Mouse (Mus musculus): ENCODE measurements around the gene Gdf1. TPM values are rescaled to one million over a fixed set of nuclear protein-coding genes. Genes with fewer than 3 reads are reported as not detected.

The Gdf1 gene
- not detected for total RNA-seq (2023)

GRCm38 (mm10) chr8:70329124-70329834, at the start of gene Gdf1:
Gene Gdf1 (plus strand): TSS chr8:70329817.

GRCm38 (mm10) chr8:70282603-70283135, 46.9 kb upstream of the Gdf1 start, which contains the start of gene Homer3:
Gene Homer3 (plus strand): TSS chr8:70282827.

GRCm38 (mm10) chr8:70302358-70302890, 27.2 kb upstream of the Gdf1 start, which contains the start of the genes Ddx49 and Cope:
Gene Ddx49 (minus strand): TSS chr8:70302489.
Gene Cope (plus strand): TSS chr8:70302518.

GRCm38 (mm10) chr8:70315624-70316510, 13.8 kb upstream of the Gdf1 start, which contains the start of gene Cers1:
Gene Cers1 (plus strand): TSS chr8:70315775.

DNA sequence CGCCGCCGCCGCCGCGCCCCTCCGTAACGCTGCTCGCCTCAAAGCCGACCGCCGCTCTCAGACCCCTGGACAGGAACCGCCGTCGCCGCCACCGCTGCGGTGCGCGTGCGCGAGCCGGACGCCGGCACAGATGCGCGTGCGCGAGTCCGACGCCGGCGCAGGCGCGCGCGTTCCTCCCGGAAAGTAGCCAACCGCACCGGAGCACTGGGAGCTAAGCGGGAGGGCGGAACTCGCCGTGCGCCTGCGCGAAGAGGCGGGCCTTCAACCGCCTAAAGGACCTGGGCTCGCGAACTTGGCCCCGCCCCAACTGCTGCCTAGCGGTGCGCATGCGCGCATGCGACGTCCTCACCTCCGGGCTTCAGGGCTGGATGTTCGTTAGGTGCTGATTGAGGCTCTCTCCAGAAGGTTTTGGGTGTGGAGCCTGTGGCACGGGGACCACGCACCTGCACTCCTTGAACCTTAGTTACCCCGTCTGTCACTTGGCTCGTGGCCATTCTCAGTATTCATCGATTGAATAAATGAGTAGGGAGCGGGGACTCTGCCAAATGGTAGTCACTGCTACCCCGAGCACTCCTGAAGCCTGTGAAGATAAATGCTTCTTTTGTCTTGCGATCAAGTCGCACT, 23.7 kb downstream of the Gdf1 start, which contains the start of gene Upf1:
TSS of gene Upf1 (minus strand) at position 85 of the 624 bp plus-strand sequence.

GRCm38 (mm10) chr8:70373397-70374317, 44.0 kb downstream of the Gdf1 start, which contains the start of gene Comp:
Gene Comp (plus strand): TSS chr8:70373558.

Other genes starting within 250 kb of the Gdf1 start
- under 1 TPM in 1 of 2 experiments, not detected in 1; 0.15 TPM for gene Hapln4, start 246.4 kb upstream of the Gdf1 start, total RNA-seq (2023)
- gene Ncan, start 208.9 kb upstream of the Gdf1 start, total RNA-seq (2023) = not detected
- 10 to 100 TPM; 35.6 to 41.8 TPM for gene Nr2c2ap, start 198.5 kb upstream of the Gdf1 start, total RNA-seq (2023)
- gene Rfxank, start 190.7 kb upstream of the Gdf1 start, total RNA-seq (2023) = 10 to 100 TPM; 27.9 to 28.0 TPM
- 10 to 100 TPM; 60.7 to 72.8 TPM for gene Borcs8, start 190.3 kb upstream of the Gdf1 start, total RNA-seq (2023)
- 1 to 10 TPM; 2.7 to 3.8 TPM for gene Mef2b, start 190.1 kb upstream of the Gdf1 start, total RNA-seq (2023)
- 10 to 100 TPM; 51.2 to 54.0 TPM for gene Tmem161a, start 157.5 kb upstream of the Gdf1 start, total RNA-seq (2023)
- gene Slc25a42, start 117.5 kb upstream of the Gdf1 start, total RNA-seq (2023) = 10 to 100 TPM; 13.6 to 20.1 TPM
- gene Sugp2, start 95.6 kb upstream of the Gdf1 start, total RNA-seq (2023) = 10 to 100 TPM; 85.2 to 91.8 TPM
- gene Armc6, start 95.4 kb upstream of the Gdf1 start, total RNA-seq (2023) = 10 to 100 TPM; 13.2 to 14.2 TPM
- gene Homer3, start 47.0 kb upstream of the Gdf1 start, total RNA-seq (2023) = 1 to 10 TPM; 3.7 to 5.4 TPM
- 100 to 1,000 TPM in 1 of 2 experiments, 10 to 100 TPM in 1; 94.8 to 103 TPM for gene Ddx49, start 27.3 kb upstream of the Gdf1 start, total RNA-seq (2023)
- 100 to 1,000 TPM; 113 to 144 TPM for gene Cope, start 27.3 kb upstream of the Gdf1 start, total RNA-seq (2023)
- gene Cers1, start 14.0 kb upstream of the Gdf1 start, total RNA-seq (2023) = not detected
- 10 to 100 TPM; 81.4 to 87.5 TPM for gene Upf1, start 23.5 kb downstream of the Gdf1 start, total RNA-seq (2023)
- gene Comp, start 43.7 kb downstream of the Gdf1 start, total RNA-seq (2023) = 1 to 10 TPM; 1.0 to 1.7 TPM
- gene Crtc1, start 109.8 kb downstream of the Gdf1 start, total RNA-seq (2023) = 10 to 100 TPM; 22.0 to 24.7 TPM
- 10 to 100 TPM in 1 of 2 experiments, 1 to 10 TPM in 1; 9.8 to 10.7 TPM for gene Klhl26, start 147.2 kb downstream of the Gdf1 start, total RNA-seq (2023)
- not detected for gene Tmem59l, start 157.5 kb downstream of the Gdf1 start, total RNA-seq (2023)
- gene Crlf1, start 163.3 kb downstream of the Gdf1 start, total RNA-seq (2023) = not detected
- gene Rex1bd, start 176.9 kb downstream of the Gdf1 start, total RNA-seq (2023) = 10 to 100 TPM; 64.4 to 64.7 TPM
- 1,000 to 10,000 TPM; 3,558 to 3,776 TPM for gene Uba52, start 181.0 kb downstream of the Gdf1 start, total RNA-seq (2023)
- gene Fkbp8, start 197.9 kb downstream of the Gdf1 start, total RNA-seq (2023) = 100 to 1,000 TPM; 257 to 281 TPM
- gene Kxd1, start 198.1 kb downstream of the Gdf1 start, total RNA-seq (2023) = 10 to 100 TPM; 57.3 to 61.1 TPM
- gene Ell, start 209.6 kb downstream of the Gdf1 start, total RNA-seq (2023) = 10 to 100 TPM; 27.8 to 29.0 TPM